Mouse (Mus musculus) megakaryocyte progenitor cell, adult 5-6 weeks (primary cell): ENCODE measurements around the gene Med27. TPM values are rescaled to one million over a fixed set of nuclear protein-coding genes. Genes with fewer than 3 reads are reported as not detected.
A peak's percentile ranks its signal among the peaks of the same experiment; 100 is the strongest.

Experiments
- ATAC-seq: replicated peaks from 2 replicates; pipeline ENCODE4 v1.8.0; 2016; ENCODE audit warnings: mild to moderate bottlenecking, moderate TSS enrichment, inconsistent platforms; ENCODE audit not compliant: poor library complexity
- total RNA-seq, 2 experiments: library from RNA; stranded (forward) in 1 of 2; stranded (reverse) in 1 of 2; fragments of 157-497, 149-512 nt in 1 of 2; fragments of 200-1000 nt in 1 of 2; gene quantifications; 2 replicates each; pipeline versions ENCODE4 v1.2.3 to v1.2.4; 2015 to 2017

Gene Med27
- total RNA-seq, 2 experiments from 2014 or later = 15.5 to 40.7 TPM

DNA sequence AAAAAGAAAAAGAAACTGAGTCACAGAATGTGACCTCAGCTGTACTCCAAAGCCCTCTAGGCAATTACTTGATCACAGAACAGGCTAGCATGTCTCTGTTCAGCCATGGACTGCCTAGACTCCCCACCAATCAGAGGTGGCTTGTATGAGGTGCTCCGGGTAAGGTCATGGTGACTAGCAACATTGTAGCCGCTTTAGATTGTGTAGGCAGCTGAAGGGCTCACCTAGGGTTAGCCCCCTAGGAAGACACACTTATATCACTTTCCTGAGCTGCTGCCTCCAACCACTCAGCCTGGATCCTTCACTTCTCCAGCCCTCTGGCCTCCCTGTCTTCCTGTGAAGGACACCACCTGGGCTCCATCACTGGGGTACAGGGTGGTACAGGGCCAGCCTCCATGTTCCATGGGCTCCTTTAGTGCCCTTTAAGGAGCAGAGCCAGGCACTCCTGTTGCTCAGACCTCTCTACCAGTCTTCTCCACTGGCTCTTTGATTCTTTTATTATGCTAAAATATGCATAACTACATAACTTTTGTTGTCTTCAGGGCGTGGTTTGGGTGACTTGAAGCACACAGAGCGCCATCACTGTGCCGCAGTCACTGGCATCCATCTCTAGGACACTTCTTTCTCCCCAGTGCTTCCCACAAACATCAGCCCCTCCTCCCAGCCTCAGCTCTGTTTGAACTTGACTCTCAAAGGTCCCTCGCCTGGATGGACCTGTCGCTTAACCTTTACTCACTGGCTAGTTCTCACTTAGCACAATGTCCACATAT lies 205.4 kb downstream of the Med27 start:
- no peak for ATAC-seq

DNA sequence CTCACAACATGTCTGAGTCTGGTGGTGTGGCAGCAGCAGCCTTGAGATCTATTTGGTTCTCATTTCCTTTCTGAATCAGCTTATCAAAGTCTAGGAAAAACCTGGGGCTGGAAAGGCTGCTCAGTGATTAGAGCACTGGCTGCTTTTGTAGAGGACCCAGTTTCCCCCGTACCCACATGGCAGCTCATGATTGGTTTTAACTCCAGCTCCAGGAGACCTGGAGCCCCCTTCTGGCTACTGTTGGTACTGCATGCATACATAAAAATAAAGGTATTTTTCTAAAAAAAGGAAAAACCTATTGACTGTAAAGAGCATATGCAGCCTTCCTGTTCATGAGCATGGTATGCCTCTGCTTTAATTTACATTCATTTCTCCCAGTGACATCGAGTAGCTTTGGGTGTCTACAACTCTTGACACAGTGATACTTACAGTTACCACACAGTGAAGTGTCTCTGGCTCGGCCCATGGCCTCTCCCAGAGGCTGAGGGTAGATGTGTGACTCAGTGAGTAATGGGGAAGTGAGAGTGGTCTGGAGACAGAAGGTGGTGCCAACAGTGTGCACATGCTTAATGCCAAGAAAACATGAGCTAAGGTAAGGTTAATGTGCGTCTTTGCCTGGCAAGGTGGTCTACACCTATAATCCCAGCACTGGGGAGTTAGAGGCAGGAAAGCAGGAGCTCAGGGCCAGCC lies 207.5 kb downstream of the Med27 start:
- peak; percentile 57 for ATAC-seq

DNA sequence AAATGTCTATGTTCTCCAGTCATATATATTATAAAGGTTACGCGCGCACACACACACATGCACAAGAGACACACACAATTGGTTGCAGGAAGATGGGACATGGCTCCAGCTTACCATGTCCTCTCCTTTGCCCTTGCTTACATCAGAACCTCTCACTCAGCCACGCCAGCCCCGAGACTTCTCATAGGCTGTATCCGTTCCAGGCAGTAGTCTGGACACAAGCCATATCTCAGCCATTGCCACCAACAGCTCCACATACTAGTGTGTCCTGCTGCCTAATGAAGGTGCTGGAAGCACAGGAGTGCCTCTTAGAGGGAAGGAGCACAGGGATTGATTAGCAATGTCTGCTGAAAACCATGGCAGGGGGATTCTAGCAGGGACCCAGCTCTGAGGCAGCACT lies 211.9 kb downstream of the Med27 start:
- no peak for ATAC-seq

DNA sequence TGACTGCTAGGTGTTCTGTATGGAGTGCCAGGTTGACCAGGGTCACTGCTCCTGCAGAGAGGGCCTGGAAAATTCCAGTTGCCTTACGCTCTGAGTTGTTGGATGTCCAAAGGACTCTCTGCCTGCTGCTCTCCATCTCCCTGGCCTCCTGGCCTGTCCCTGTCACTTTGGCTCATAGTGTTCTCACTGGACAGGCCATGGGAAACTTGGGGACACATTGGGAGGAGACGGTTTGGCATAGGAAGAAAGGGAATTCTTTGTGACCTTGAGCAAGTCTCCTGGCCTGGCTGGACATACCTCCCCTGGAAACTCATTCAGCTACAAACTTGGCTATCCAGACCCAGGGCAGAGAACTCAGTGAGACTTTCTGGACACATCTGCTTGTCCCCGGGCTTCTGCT lies 213.3 kb downstream of the Med27 start:
- ATAC-seq = no peak

DNA sequence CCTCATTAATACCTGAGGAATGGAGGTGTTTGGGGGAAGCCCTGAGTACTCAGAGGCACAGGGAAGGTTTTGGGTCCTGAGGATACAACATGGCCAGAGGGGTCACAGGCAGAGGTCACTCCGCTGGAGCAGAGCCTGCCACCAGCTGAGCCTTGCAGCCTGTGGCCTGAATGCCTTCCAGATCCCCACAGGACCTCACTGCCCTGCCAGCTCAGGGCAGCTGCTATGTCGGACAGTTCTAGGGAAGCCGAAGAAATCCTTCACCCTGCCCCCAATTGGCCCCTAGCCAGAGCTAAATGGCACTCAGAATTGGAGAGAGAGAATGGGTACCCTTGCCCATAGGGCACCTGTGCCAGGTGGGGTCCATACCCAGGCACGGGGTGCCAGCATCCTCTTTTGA lies 214.8 kb downstream of the Med27 start:
- no peak for ATAC-seq

DNA sequence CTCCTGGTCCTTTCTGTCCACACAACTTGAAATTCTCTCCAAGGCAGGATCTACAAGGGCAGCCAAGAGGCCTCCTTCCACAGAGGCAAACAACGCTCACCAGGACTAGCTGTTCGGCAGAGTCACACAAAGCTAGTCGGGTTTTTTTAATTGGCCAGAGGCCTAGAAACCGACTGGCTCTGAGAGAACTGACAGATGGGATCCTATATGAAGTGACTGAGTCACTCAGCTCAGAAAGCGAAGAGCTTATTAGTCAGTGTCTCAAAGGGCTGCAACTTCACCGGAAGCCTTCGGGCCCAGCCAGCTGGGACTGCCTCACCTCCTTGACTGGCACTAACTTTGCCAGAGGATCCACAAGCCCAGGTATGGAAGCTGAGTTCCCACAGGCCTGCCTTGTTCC lies 217.4 kb downstream of the Med27 start:
- ATAC-seq = no peak

DNA sequence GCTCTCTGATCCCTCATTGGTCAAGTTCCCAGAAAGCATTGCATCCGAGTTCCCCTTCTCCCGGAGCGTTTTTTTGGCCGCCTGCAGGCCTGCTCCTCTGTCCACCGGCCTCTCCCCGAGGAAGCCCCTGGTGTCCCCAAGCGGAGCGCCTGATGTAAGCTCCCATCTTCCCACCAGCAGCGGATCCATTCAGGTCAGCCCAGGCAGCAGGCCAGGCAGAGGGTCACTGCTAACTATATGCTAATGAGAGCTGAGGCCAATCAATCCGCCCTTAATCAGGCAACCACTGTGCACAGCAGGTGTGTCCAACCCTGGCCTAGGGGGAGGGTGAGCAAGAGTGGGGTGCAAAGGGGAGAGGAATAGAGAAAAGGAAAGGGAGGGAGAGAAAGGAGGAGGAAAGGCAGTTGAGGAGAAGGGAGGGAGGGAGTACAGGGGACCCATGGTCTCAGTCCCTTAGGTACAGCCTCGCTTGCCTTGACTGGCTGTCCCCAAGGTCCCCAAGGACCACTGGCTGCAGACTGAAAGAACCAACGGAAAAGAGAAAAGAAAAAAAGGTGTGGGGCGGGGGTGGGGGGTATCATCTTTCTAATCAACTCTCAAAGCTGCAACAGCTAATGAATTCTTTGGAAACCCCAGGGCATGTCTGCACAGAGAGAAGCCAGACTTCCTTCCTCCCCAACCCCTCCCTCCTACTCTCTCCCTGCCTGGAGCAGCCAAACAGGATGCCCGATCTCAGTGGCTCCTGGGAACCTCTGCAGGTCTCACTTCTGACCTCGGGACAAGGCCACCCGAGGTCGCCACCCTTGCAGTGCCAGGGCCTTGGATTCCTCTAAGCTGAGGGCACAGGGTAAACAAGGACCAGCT lies 219.2 kb downstream of the Med27 start:
- no peak for ATAC-seq

DNA sequence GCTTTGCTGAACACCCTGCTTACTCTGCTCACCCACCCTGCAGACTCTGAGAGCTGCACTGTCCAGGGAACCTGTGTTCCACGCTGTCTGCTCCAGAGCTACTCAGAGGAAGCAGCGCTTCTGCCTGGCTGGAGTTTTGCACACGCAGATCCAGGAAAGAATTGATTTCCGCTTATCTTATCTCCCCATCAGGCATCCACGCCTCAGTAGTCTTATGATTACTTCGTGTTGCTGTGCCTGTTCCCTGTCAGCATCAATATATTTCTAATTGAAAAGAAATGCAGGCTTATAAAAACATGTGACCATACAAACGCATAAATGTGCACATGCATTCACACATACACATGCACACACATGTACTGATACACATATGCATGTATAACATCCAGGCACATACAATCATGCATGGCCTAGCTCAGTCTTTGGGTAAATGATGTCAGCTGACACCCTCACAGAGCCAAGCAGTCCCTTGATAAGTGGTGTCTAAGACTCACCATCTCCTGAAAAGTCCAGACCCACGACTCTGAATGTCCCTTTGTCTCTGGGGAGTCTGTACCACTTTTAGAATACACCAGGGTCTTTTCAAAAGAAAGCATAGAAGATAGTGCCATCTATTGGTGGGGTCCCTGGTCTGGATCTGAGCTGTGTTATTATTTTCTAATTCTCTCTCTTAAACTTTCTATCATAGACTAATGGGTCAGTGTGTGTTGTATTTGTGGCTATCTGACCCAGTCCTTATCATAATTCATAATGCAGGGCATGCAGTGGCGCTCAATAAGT lies 225.5 kb downstream of the Med27 start:
- ATAC-seq = no peak

DNA sequence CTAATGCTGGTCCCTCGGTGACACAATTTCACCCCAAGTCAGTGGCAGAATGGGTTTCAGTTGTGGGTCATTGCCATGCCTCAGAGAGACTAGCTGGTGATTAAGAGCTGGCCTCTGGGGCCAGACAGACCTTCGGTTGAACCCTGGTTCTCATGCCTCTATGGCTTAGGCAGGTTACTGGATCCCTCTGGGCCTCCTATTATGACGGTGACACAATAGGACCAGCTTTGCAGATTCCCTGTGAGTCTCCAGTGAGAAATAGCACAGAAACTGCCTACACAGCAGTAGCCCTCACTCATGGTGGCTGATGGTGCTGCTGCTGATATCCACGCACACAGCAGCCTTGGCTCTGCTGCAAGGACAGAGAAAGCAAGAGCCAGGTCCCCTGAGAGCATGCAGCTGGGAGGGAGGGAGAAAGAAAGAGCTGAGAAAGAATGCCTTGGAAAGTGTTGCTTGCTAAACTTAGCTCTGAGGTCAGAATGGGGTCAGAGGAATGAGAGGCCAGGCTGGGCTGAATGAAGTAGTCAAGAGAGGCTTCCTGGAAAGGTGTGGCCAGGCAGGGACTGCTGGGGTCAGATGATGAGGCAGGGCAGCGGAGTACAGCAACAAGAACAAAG lies 226.3 kb downstream of the Med27 start:
- no peak for ATAC-seq

DNA sequence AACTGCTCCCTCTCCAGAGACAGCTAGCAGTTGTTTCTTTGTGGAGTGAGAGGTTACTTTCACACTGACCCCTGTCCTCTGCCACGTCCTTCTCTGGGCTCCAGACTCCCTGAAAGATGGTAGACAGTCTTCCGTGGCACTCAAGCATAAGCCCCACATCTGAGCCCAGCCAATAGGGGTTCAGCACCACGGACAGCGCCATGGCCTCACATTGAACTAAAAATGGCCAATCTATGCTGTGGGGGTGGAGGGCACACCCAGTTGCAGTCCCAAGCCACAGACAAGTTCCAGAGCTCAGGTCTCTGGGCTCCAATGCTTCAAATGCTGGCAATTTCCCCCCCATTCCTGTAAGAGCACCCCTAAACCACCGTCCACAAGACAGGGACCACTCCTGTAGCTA lies 227.0 kb downstream of the Med27 start:
- ATAC-seq = peak; percentile 90

DNA sequence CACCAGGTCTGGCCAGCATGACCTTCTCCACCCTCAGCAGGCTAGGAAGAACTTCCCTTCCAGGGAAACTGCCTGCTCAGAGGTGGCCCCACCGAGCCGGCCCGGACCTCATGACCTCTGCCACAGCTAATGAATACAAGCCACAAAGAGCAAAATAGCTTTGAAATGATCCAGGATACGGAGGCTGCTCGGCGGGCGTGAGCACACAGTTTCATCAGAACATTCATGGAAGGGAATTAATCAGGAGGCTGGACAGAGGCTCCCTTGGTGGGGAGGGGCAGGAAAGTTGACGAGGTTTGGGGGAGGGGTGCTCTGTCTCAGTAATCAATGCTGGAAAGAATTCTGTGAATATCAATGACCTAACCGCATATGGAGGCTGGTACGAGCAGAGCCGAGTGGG lies 227.6 kb downstream of the Med27 start:
- ATAC-seq = no peak

Other genes with a start within 250 kb of the Med27 start
- 40.2 and 42.6 TPM in 2 replicates for gene Setx, start 222.6 kb upstream of the Med27 start, total RNA-seq (2015)
- 75.1 and 91.8 TPM in 2 replicates for gene Setx, start 222.6 kb upstream of the Med27 start, total RNA-seq (2017)
- 9.4 and 9.9 TPM in 2 replicates for gene Ntng2, start 93.8 kb upstream of the Med27 start, total RNA-seq (2015)
- gene Ntng2, start 93.8 kb upstream of the Med27 start, total RNA-seq (2017) = 1.5 and 1.8 TPM in 2 replicates